In genomic region chr10:87024884-87025283, GRCm38 (mm10) we compare ENCODE assay signal across 8 mouse cellular contexts. TPM values are rescaled to one million over a fixed set of nuclear protein-coding genes. Genes with fewer than 3 reads are reported as not detected.
A peak's percentile ranks its signal among the peaks of the same experiment; 100 is the strongest.
DNase-seq lines count a peak whose midpoint lies in the region; ATAC-seq and TF ChIP-seq lines count a peak whose summit lies in the region.

No protein-coding gene starts in this region.

- H3K9ac ChIP-seq in hindbrain, embryonic 12.5 days: no peak overlapping the region

- H3K27ac ChIP-seq in cerebellum, adult 2 months (ENCODE audit: insufficient read depth, low read length): no peak overlapping the region
- no peak overlapping the region for H3K27ac ChIP-seq in hindbrain, embryonic 12.5 days

- peak; percentile 83 for ATAC-seq in frontal cortex, adult (ENCODE audit: low TSS enrichment)
- peak; percentile 82 for ATAC-seq in hindbrain, embryonic 12.5 days (ENCODE audit: low FRiP score)

- H3K9me3 ChIP-seq in hindbrain, embryonic 12.5 days (replicated peaks): no peaks in the 10 kb centered on the region

- DNase-seq in MEL-GATA-1-ER (ENCODE audit: extremely low read depth, low read depth): peak; percentile 51
- DNase-seq in cerebellum, adult 2 months: peak; percentile 66 to 75
- peak; percentile 69 for DNase-seq in layer of hippocampus, adult 9-11 months
- DNase-seq in lung, postnatal 14 days: peak; percentile 86
- DNase-seq in retina, embryonic 14.5 days (ENCODE audit: low spot score): peak; percentile 99
- DNase-seq in thymus, postnatal 25 days: peak; percentile 77

- peak; percentile 99 for TF ChIP-seq CTCF in cerebellum, adult 2 months (IDR thresholded peaks at IDR 0.05; ENCODE audit: borderline replicate concordance, insufficient read depth, low read depth, low read length)

- no peaks in the 10 kb centered on the region for H3K4me1 ChIP-seq in cerebellum, adult 2 months (ENCODE audit: control insufficient read depth, insufficient read depth, low read length)
- H3K4me1 ChIP-seq in hindbrain, embryonic 12.5 days: no peaks in the 10 kb centered on the region

- WGBS in cerebellum, adult 2 months: 2% methylated on average over 10 of the region's 10 CpGs
- 1% methylated on average over 8 of the region's 10 CpGs for WGBS in hindbrain, embryonic 12.5 days

- no peak overlapping the region for H3K4me3 ChIP-seq in cerebellum, adult 2 months (replicated peaks; ENCODE audit: insufficient read depth, low read depth, low read length)
- no peak overlapping the region for H3K4me3 ChIP-seq in hindbrain, embryonic 12.5 days

- no peak overlapping the region for H3K4me2 ChIP-seq in hindbrain, embryonic 12.5 days (replicated peaks)

- TF ChIP-seq POLR2A in cerebellum, adult 2 months (IDR thresholded peaks at IDR 0.05; ENCODE audit: borderline replicate concordance, insufficient read depth, low read length): no peak

- no peaks in the 10 kb centered on the region for H3K27me3 ChIP-seq in cerebellum, adult 2 months (ENCODE audit: control insufficient read depth, insufficient read depth, low read length)
- no peaks in the 10 kb centered on the region for H3K27me3 ChIP-seq in hindbrain, embryonic 12.5 days

- no peaks in the 10 kb centered on the region for H3K36me3 ChIP-seq in hindbrain, embryonic 12.5 days

RNA-seq across cellular contexts. Expression of gene Stab2, which starts 17.1 kb away (rescaled TPM):
- 0.11 and 0.16 TPM in 2 replicates for polyA plus RNA-seq in cerebellum, adult 2 months (2012; rRNA removed)
- 0.14 and 0.36 TPM in 2 replicates for polyA plus RNA-seq in hindbrain, embryonic 12.5 days (2016; fragmentation: Nextera tagmentation; extraction: Ambion mirVana)

RNA-seq across cellular contexts. Expression of gene 1700113H08Rik, which starts 33.0 kb away (rescaled TPM):
- polyA plus RNA-seq in cerebellum, adult 2 months (2012; rRNA removed): not detected in 2 replicates
- 0.25 and 0.30 TPM in 2 replicates for polyA plus RNA-seq in hindbrain, embryonic 12.5 days (2016; fragmentation: Nextera tagmentation; extraction: Ambion mirVana)
